7 mouse cellular contexts compared by ENCODE assay signal in genomic region chr1:33907421-33908190, GRCm38 (mm10). TPM values are rescaled to one million over a fixed set of nuclear protein-coding genes. Genes with fewer than 3 reads are reported as not detected.
DNase-seq lines count a peak whose midpoint lies in the region; ATAC-seq lines count a peak whose summit lies in the region.

Gene Bend6 (minus strand): TSS chr1:33907816.

- H3K4me3 ChIP-seq in hindbrain, embryonic 12.5 days, result peak within 1 kb of the TSS; percentile 66

- DNase-seq in adrenal gland, adult 8-10 months, result peak; percentile 27
- DNase-seq in cerebellum, postnatal 36 days, result peak; percentile 83 to 85
- peak; percentile 57 to 59 for DNase-seq in frontal cortex, postnatal 25 days (ENCODE audit: low spot score in 2 of 2)
- peak; percentile 67 to 72 for DNase-seq in left cerebral cortex, adult 8-10 months (ENCODE audit: low spot score in 2 of 2)
- DNase-seq in lung, postnatal 4 days, result peak; percentile 63 to 70
- DNase-seq in right cerebral cortex, postnatal 14 days, result peak; percentile 80

- no peaks in the 10 kb centered on the region for H3K9me3 ChIP-seq in hindbrain, embryonic 12.5 days (replicated peaks)

- H3K27me3 ChIP-seq in hindbrain, embryonic 12.5 days, result peaks cover 32% of the 10 kb centered on the region

- peak; percentile 88 for ATAC-seq in hindbrain, embryonic 12.5 days (ENCODE audit: low FRiP score)

- H3K4me2 ChIP-seq in hindbrain, embryonic 12.5 days (replicated peaks), result peak within 1 kb of the TSS; percentile 79

- peaks cover 15% of the 10 kb centered on the region for H3K4me1 ChIP-seq in hindbrain, embryonic 12.5 days

- WGBS in hindbrain, embryonic 12.5 days, result under 1% methylated on average over 69 of the region's 110 CpGs

- peak within 1 kb of the TSS; percentile 71 for H3K9ac ChIP-seq in hindbrain, embryonic 12.5 days

- H3K27ac ChIP-seq in hindbrain, embryonic 12.5 days, result peak within 1 kb of the TSS; percentile 79

- H3K36me3 ChIP-seq in hindbrain, embryonic 12.5 days, result no peaks in the 10 kb centered on the region

RNA-seq across cellular contexts. Expression of gene Bend6, which starts in this region (rescaled TPM):
- 1 to 10 TPM; 1.2 to 2.4 (median 1.4) TPM for total RNA-seq in adrenal gland, adult 8-10 months (2022)
- 4.4 and 5.6 TPM in 2 replicates for polyA plus RNA-seq in hindbrain, embryonic 12.5 days (2016; fragmentation: Nextera tagmentation; extraction: Ambion mirVana)
- total RNA-seq in left cerebral cortex, adult 8-10 months (2022), result 100 to 1,000 TPM; 128 to 153 (median 139) TPM

Comparison
In these comparisons a context has a peak if more than half of its experiments do, and no peak if none do; other contexts are left out.
1. Peak in every context shown above with its lines: DNase-seq, ATAC-seq, H3K4me3 ChIP-seq and H3K27ac ChIP-seq.
2. RNA of gene Bend6 (total RNA-seq): 128 to 153 TPM in left cerebral cortex, adult 8-10 months; 1.2 to 2.4 TPM in adrenal gland, adult 8-10 months; every median in the first group is over 10 times any median in the second.
3. DNase-seq: peak in every context shown above with its lines; median percentile 84 in cerebellum, postnatal 36 days; 80 in right cerebral cortex, postnatal 14 days; 70 in left cerebral cortex, adult 8-10 months; 66 in lung, postnatal 4 days; 58 in frontal cortex, postnatal 25 days; 27 in adrenal gland, adult 8-10 months.